Mouse (Mus musculus) cerebellum, adult 11-12 months (tissue): ENCODE results near the gene Dbndd1.
A peak's percentile ranks its signal among the peaks of the same experiment; 100 is the strongest.
"Not testable (repeated sequence)": the region's sequence is repeated elsewhere in the genome, so short reads cannot be mapped to it uniquely, and the experiment has no call there.

ENCODE experiments used
- DNase-seq: peaks from one replicate; pipeline ENCODE4 v3.0.0; 2022

Dbndd1 gene

GRCm38 (mm10) chr8:123514781-123515539, at the start of gene Dbndd1:
Gene Dbndd1 (minus strand): TSS chr8:123515463.
- peak; percentile 57 for DNase-seq

DNA sequence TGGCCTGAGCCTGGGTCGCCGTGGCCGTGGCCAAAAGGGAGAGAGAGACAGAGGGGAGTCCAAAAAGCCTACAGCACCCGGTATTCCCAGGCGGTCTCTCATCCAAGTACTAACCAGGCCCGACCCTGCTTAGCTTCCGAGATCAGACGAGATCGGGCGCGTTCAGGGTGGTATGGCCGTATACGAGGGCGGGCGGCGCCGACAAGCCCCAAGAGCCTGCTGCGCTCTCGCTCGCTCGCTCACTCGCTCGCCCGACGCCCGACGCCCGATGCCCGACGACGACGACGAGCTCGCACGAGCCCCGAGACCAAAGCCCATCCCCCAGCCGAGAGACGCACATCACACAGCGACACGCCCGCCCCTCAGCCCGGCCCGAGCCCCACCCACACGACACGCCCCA, 49.0 kb upstream of the Dbndd1 start:
- DNase-seq, result not testable (repeated sequence)

DNA sequence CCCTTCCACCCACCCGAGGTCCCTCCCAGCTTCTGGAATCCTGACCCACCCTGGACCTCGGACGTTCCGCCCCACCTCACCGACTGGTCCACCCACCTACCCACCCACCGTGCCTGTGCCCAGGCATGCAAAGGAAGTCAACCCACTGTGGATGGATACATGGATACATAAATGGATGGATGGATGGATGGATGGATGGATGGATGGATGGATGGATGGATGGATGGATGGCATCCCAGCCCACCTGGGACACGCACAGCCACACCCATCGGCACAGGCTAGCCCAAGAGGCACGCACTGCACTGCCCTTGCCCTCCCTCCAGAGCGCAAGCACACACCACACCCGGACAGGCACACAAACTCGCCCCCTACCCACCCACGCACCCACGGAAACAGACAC, 22.4 kb upstream of the Dbndd1 start:
- peak; percentile 39 for DNase-seq

- DNase-seq, result peak; percentile 1
These were observed 21.7 kb upstream of the Dbndd1 start for GRCm38 (mm10) chr8:123536990-123537380.

- DNase-seq, result peak; percentile 1
These were observed 21.2 kb upstream of the Dbndd1 start for GRCm38 (mm10) chr8:123536242-123536989.

GRCm38 (mm10) chr8:123527720-123528489, 12.6 kb upstream of the Dbndd1 start:
- DNase-seq, result no peak

DNA sequence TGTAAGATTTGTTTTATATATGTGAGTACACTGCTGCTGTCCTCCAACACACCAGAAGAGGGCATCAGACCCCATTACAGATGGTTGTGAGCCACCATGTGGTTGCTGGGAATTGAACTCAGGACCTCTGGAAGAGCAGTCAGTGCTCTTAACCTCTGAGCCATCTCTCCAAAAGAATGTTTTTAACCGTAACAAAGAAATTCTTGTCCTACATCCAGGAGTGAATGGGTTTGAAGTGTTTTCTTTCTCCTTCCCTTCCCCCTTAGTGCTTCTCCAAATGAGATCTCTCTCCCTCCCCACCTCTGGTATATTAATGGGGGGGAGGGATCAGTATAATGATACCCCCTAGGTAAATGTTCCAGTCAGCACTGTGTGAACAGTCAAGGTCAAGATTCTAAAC, 4.8 kb upstream of the Dbndd1 start:
- not testable (repeated sequence) for DNase-seq

DNA sequence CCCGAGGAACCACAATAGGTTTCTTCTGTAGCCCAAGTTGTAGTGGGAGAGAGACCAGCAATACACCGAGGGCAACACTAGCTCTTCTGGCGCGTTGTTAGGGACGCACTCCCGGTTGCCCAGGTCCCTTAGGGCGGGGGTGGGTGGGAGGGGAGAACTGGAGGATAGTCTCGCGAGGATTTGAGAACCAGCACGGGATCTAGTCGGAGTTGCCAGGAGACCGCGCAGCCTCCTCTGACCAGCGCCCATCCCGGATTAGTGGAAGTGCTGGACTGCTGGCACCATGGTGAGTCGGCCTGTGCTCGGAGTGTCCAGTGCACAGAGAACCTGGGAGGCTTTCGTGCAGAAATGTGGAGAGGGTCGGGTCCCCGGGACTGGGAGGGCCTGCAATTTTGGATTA, 3.4 kb upstream of the Dbndd1 start, which contains the start of gene Gas8:
Gene Gas8, plus strand, starts transcription at position 168 of the 400 bp plus-strand sequence.
- DNase-seq, result peak; percentile 88

GRCm38 (mm10) chr8:123518172-123518571, 2.9 kb upstream of the Dbndd1 start:
- DNase-seq, result no peak

- no peak for DNase-seq
These were observed 1.3 kb upstream of the Dbndd1 start for GRCm38 (mm10) chr8:123516596-123516995.

GRCm38 (mm10) chr8:123515540-123515897, 256 bp upstream of the Dbndd1 start:
- DNase-seq, result peak; percentile 54

GRCm38 (mm10) chr8:123514136-123514535, 1.1 kb downstream of the Dbndd1 start:
- DNase-seq, result no peak

GRCm38 (mm10) chr8:123510819-123511218, 4.4 kb downstream of the Dbndd1 start:
- DNase-seq, result no peak

GRCm38 (mm10) chr8:123507153-123507552, 8.1 kb downstream of the Dbndd1 start:
- DNase-seq, result no peak

DNA sequence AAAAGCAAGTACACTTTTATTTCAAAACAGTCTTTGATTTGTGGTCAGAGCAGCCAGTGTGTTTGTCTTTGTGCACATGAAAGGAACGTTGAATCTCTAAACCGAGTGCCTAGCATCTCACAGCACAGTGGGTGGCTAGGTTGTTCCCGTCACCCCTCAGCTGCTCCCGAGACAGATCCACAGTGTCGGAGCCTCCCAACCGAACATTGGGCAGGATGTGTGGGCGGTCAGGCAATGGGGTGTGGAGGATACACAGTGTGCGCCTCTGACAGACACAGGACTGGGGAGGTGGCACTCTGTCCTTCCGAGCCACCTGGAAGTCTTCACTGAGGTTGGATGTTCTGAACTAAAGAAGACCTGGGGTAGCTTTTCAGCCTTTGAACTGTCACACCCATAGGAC, 9.6 kb downstream of the Dbndd1 start:
- DNase-seq, result no peak

- no peak for DNase-seq
These were observed 10.0 kb downstream of the Dbndd1 start for GRCm38 (mm10) chr8:123505267-123505666.

DNA sequence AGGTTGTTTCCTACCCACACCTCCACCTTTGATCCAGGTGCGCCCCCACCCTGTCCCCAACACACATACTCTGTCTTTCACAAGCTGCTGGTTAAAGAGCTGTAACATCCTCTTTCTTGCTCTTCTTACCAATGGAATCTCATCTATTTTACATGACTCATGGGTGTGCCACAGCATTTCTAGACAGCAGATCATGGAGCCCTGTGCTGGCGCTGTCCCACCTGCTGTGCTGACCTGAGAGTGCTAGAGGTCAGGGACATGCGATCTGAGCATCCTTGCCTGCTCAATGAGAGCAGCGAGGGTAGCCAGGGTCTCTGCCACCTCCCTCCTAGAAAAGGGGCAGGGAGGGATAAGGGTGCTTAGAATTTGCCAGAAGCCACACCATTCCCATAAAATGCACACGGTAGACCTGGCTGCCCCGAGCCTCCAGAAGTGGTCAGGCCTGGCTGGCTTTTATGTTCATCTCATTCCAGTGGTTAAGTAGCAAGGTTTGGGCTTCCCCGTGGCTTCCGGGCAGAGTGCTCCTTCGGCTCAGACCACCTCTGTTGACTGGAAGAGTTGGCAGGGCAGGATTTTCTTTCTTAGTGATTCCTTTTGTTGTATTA, 10.6 kb downstream of the Dbndd1 start:
- DNase-seq, result no peak

DNA sequence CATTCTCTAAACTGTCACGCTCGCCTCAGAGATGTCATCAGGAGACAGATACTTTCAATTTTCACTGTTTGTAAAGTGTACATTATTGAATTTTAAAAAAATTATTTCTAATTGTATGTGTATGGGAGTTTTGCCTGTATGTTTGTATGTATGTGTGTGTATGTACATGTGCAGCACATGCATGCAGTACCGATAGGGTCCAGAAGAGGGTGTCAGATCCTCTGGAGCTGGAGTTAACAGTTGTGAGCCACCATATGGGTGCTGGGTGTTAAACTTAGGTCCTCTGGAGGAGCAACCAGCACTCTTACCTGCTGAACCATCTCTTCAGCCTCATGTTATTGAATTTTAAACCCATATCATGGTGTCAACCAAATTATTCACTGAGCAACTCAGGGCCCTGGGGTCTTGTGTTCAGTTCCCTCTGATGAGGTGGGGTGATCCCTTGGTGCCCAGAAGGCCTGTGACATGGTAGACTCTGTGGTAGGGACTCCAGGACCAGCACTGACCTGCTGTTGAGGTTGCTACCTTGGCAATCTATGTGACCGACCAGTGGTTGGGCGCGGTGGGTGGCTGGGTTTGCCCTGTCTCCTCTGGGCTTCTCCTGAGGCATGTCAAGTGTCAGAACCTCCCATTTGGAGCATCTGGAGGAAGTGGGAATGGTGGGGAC, 11.3 kb downstream of the Dbndd1 start:
- DNase-seq, result no peak

GRCm38 (mm10) chr8:123502192-123502591, 13.1 kb downstream of the Dbndd1 start:
- no peak for DNase-seq

DNA sequence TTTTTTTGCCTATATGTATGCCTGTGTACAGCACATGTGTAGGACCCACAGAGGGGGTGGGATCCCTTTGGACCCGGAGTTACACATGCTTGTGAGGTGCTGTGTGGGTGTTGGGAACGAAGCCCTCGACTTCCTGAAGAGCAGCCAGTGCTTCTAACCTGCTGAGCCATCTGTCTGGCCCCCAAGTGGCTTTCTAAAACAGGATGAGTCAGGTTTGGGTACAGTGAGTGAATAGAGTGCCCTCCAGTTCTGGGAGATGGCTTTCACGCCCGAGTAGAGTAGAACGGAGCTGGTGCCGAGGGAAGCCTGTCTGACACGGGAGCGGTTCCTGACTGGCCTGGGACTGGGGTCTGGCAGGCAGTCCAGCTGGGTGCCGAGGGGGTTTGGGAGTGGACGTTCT, 15.7 kb downstream of the Dbndd1 start:
- DNase-seq, result no peak

DNA sequence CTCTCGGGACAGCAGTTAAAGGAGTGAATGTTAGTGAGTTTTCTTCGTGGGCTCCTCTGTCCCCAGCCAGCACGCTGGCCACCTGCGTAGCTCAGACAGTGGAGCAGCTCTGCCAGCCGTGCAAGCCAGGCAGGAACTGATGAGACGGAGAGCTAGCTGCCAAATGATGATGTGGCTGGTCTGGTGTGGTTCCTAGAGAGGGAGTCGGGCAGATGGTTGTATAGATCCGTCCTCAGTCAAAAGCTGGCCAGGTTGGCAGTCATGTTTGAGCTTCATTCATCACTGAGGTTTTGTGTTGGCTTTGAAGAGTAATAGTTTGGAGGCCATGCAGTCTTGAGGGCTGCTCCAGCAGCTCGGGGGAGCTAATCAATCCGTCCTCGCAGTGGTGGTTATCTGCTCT, 16.3 kb downstream of the Dbndd1 start:
- DNase-seq, result peak; percentile 45

DNA sequence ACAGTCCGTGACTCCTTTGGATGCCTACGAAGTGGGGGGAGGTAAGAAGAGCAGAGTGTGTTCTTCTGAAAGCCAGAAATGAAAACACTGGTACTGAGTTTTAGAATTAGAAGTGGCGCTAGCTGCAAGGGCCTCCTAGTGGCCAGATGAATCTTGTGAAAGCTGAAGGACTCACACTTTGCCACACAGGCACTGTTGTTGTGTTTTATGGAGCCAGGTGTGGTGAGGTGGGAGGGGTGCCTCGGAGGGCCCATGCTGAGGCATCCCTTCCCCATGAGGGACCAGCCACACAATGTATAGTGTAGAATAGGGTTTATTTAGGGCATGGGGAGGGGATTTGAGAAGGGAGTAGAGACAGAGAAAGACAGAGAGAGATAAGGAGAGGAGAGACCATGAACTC, 17.6 kb downstream of the Dbndd1 start:
- DNase-seq, result no peak

DNA sequence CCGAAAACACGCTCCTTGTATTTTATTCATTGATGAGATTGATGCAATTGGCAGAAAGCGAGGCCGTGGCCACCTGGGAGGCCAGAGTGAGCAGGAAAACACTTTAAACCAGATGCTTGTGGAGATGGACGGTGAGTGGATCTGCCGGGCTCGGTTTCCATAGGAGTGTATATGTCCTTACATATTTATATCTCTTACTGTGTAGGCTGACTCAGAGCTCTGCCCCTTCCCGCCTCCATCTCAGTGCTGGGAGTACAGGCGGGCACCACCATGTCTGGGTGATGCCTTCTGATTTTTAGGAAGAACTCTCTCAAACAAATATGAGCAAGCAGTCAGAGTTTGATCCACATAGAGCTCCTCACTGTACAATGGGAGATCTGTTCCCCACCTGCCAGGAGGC, 22.4 kb downstream of the Dbndd1 start:
- DNase-seq, result no peak
